Mouse (Mus musculus): ENCODE data around the gene Dhdds. TPM values are rescaled to one million over a fixed set of nuclear protein-coding genes. Genes with fewer than 3 reads are reported as not detected.
"Not testable (repeated sequence)": the region's sequence is repeated elsewhere in the genome, so short reads cannot be mapped to it uniquely, and the experiment has no call there.

Dhdds gene
- polyA plus RNA-seq, 1 experiment from 2014 or later: 45.1 TPM

- Histone ChIP-seq H3K27me3 (no peaks in the 10 kb centered on the region), H3K36me3 (peaks cover under 1% of the 10 kb centered on the region; the same call in 1 of the 2 replicates), H3K4me1 (peaks cover 7% of the 10 kb centered on the region), H3K27ac (no peak overlapping the region), H3K9ac (no peak overlapping the region), H3K9me3 (no peaks in the 10 kb centered on the region), H3K4me2 (no peak overlapping the region), H3K4me3 (no peak overlapping the region)
- ATAC-seq (ENCODE audit: insufficient number of reproducible peaks, insufficient read depth, low FRiP score, low TSS enrichment, low read depth): no peak
- 47% methylated on average over 4 of the region's 4 CpGs for WGBS
Measured at GRCm38 (mm10) chr4:134002246-134002645, 1.5 kb upstream of the Dhdds start.

- ATAC-seq (ENCODE audit: insufficient number of reproducible peaks, insufficient read depth, low FRiP score, low TSS enrichment, low read depth): no peak
- Histone ChIP-seq H3K9ac (no peak overlapping the region), H3K4me3 (no peak overlapping the region), H3K4me2 (no peak overlapping the region), H3K27me3 (no peaks in the 10 kb centered on the region), H3K36me3 (peaks cover 5% of the 10 kb centered on the region), H3K4me1 (peaks cover 7% of the 10 kb centered on the region), H3K27ac (no peak overlapping the region), H3K9me3 (no peaks in the 10 kb centered on the region)
- 45% methylated on average over 10 of the region's 10 CpGs for WGBS
Measured at GRCm38 (mm10) chr4:134001710-134002109, 992 bp upstream of the Dhdds start.

- ATAC-seq (ENCODE audit: insufficient number of reproducible peaks, insufficient read depth, low FRiP score, low TSS enrichment, low read depth): no peak
- H3K27me3 ChIP-seq: no peaks in the 10 kb centered on the region
- peaks cover 3% of the 10 kb centered on the region for H3K4me1 ChIP-seq
- H3K27ac ChIP-seq: no peak overlapping the region
- peaks cover 71% of the 10 kb centered on the region for H3K36me3 ChIP-seq
- H3K9me3 ChIP-seq: no peaks in the 10 kb centered on the region
- no peak overlapping the region for H3K4me3 ChIP-seq
- 91% methylated on average over 8 of the region's 8 CpGs for WGBS
- H3K9ac ChIP-seq: 0 out of 2 replicates have a peak overlapping the region, but pooled peaks have one; percentile 3
- H3K4me2 ChIP-seq: no peak overlapping the region
Measured at GRCm38 (mm10) chr4:133994697-133995096, 6.0 kb downstream of the Dhdds start.

- Histone ChIP-seq H3K4me1 (no peaks in the 10 kb centered on the region), H3K27me3 (no peaks in the 10 kb centered on the region), H3K9me3 (no peaks in the 10 kb centered on the region), H3K36me3 (peaks cover 90% of the 10 kb centered on the region), H3K4me2 (no peak overlapping the region), H3K4me3 (no peak overlapping the region), H3K27ac (no peak overlapping the region), H3K9ac (no peak overlapping the region)
- 86% methylated on average over 13 of the region's 13 CpGs for WGBS
- no peak for ATAC-seq (ENCODE audit: insufficient number of reproducible peaks, insufficient read depth, low FRiP score, low TSS enrichment, low read depth)
Measured at GRCm38 (mm10) chr4:133991087-133991660, 9.5 kb downstream of the Dhdds start.

- Histone ChIP-seq H3K27ac (no peak overlapping the region), H3K27me3 (no peaks in the 10 kb centered on the region), H3K4me2 (no peak overlapping the region), H3K9me3 (no peaks in the 10 kb centered on the region), H3K9ac (no peak overlapping the region), H3K4me1 (no peaks in the 10 kb centered on the region), H3K36me3 (peaks cover 87% of the 10 kb centered on the region), H3K4me3 (no peak overlapping the region)
- 72% methylated on average over 4 of the region's 4 CpGs for WGBS
- no peak for ATAC-seq (ENCODE audit: insufficient number of reproducible peaks, insufficient read depth, low FRiP score, low TSS enrichment, low read depth)
Measured at GRCm38 (mm10) chr4:133990035-133990434, 10.7 kb downstream of the Dhdds start.

- not testable (repeated sequence) for H3K4me3 ChIP-seq; ATAC-seq (ENCODE audit: insufficient number of reproducible peaks, insufficient read depth, low FRiP score, low TSS enrichment, low read depth); H3K4me2 ChIP-seq; H3K9me3 ChIP-seq; H3K4me1 ChIP-seq; H3K27ac ChIP-seq; H3K27me3 ChIP-seq; H3K9ac ChIP-seq
- peaks cover 76% of the 10 kb centered on the region for H3K36me3 ChIP-seq
- WGBS: 91% methylated on average over 8 of the region's 8 CpGs
Measured at GRCm38 (mm10) chr4:133988289-133988688, 12.4 kb downstream of the Dhdds start.

GRCm38 (mm10) chr4:133982936-133983335 lies 17.8 kb downstream of the Dhdds start:
- Histone ChIP-seq H3K9ac (0 out of 2 replicates have a peak overlapping the region, but pooled peaks have one; percentile 3), H3K27me3 (no peaks in the 10 kb centered on the region), H3K36me3 (peaks cover 78% of the 10 kb centered on the region), H3K4me1 (no peaks in the 10 kb centered on the region), H3K9me3 (no peaks in the 10 kb centered on the region), H3K4me2 (no peak overlapping the region), H3K27ac (no peak overlapping the region), H3K4me3 (no peak overlapping the region)
- 77% methylated on average over 13 of the region's 13 CpGs for WGBS
- ATAC-seq (ENCODE audit: insufficient number of reproducible peaks, insufficient read depth, low FRiP score, low TSS enrichment, low read depth): no peak

GRCm38 (mm10) chr4:133980496-133980895 lies 20.2 kb downstream of the Dhdds start:
- no peaks in the 10 kb centered on the region for H3K4me1 ChIP-seq
- no peaks in the 10 kb centered on the region for H3K27me3 ChIP-seq
- H3K4me2 ChIP-seq: no peak overlapping the region
- no peak for ATAC-seq (ENCODE audit: insufficient number of reproducible peaks, insufficient read depth, low FRiP score, low TSS enrichment, low read depth)
- no peak overlapping the region for H3K9ac ChIP-seq
- peaks cover 79% of the 10 kb centered on the region for H3K36me3 ChIP-seq
- H3K27ac ChIP-seq: no peak overlapping the region
- no peaks in the 10 kb centered on the region for H3K9me3 ChIP-seq
- 80% methylated on average over 5 of the region's 5 CpGs for WGBS
- H3K4me3 ChIP-seq: no peak overlapping the region

GRCm38 (mm10) chr4:133978021-133978711 lies 22.6 kb downstream of the Dhdds start:
- Histone ChIP-seq H3K4me3 (no peak overlapping the region), H3K4me1 (no peaks in the 10 kb centered on the region), H3K36me3 (peaks cover 71% of the 10 kb centered on the region), H3K9me3 (no peaks in the 10 kb centered on the region), H3K9ac (no peak overlapping the region), H3K27me3 (no peaks in the 10 kb centered on the region), H3K27ac (no peak overlapping the region), H3K4me2 (no peak overlapping the region)
- 94% methylated on average over 10 of the region's 10 CpGs for WGBS
- no peak for ATAC-seq (ENCODE audit: insufficient number of reproducible peaks, insufficient read depth, low FRiP score, low TSS enrichment, low read depth)

GRCm38 (mm10) chr4:133971741-133972140 lies 29.0 kb downstream of the Dhdds start:
- no peak overlapping the region for H3K9ac ChIP-seq
- no peak overlapping the region for H3K27ac ChIP-seq
- WGBS: 64% methylated on average over 8 of the region's 8 CpGs
- H3K4me3 ChIP-seq: no peak overlapping the region
- peaks cover 45% of the 10 kb centered on the region for H3K36me3 ChIP-seq
- ATAC-seq (ENCODE audit: insufficient number of reproducible peaks, insufficient read depth, low FRiP score, low TSS enrichment, low read depth): no peak
- H3K4me2 ChIP-seq: no peak overlapping the region
- no peaks in the 10 kb centered on the region for H3K27me3 ChIP-seq
- H3K9me3 ChIP-seq: no peaks in the 10 kb centered on the region
- peaks cover 19% of the 10 kb centered on the region for H3K4me1 ChIP-seq

GRCm38 (mm10) chr4:133970876-133971275 lies 29.8 kb downstream of the Dhdds start:
- H3K9ac ChIP-seq: no peak overlapping the region
- H3K4me2 ChIP-seq: no peak overlapping the region
- H3K4me3 ChIP-seq: no peak overlapping the region
- H3K4me1 ChIP-seq: peaks cover 28% of the 10 kb centered on the region
- no peaks in the 10 kb centered on the region for H3K27me3 ChIP-seq
- WGBS: 88% methylated on average over 13 of the region's 13 CpGs
- peaks cover 45% of the 10 kb centered on the region for H3K36me3 ChIP-seq
- H3K27ac ChIP-seq: no peak overlapping the region
- no peaks in the 10 kb centered on the region for H3K9me3 ChIP-seq
- ATAC-seq (ENCODE audit: insufficient number of reproducible peaks, insufficient read depth, low FRiP score, low TSS enrichment, low read depth): no peak

GRCm38 (mm10) chr4:133970196-133970595 lies 30.5 kb downstream of the Dhdds start:
- Histone ChIP-seq H3K4me3 (no peak overlapping the region), H3K27ac (peak overlapping the region; percentile 39; the same call in 1 of the 2 replicates), H3K36me3 (peaks cover 50% of the 10 kb centered on the region), H3K4me2 (no peak overlapping the region), H3K9me3 (no peaks in the 10 kb centered on the region), H3K9ac (no peak overlapping the region), H3K27me3 (no peaks in the 10 kb centered on the region), H3K4me1 (peaks cover 32% of the 10 kb centered on the region)
- no peak for ATAC-seq (ENCODE audit: insufficient number of reproducible peaks, insufficient read depth, low FRiP score, low TSS enrichment, low read depth)
- WGBS: 38% methylated on average over 4 of the region's 4 CpGs

Data from embryonic facial prominence, embryonic 13.5 days (tissue).